Mouse (Mus musculus) forebrain, embryonic 15.5 days (tissue): ENCODE results near the gene Stx16. TPM values are rescaled to one million over a fixed set of nuclear protein-coding genes. Genes with fewer than 3 reads are reported as not detected.

Experiments
- polyA plus RNA-seq: library from polyadenylated mRNA; unstranded; fragments of >200 nt; fragmentation: Nextera tagmentation; extraction: Ambion mirVana; gene quantifications from 2 replicates; pipeline ENCODE4 v1.2.1, GENCODE M21; 2015

The Stx16 gene
- polyA plus RNA-seq, 1 experiment from 2014 or later: 17.1 TPM

Other genes starting within 250 kb of the Stx16 start
- gene Npepl1, start 34.0 kb downstream of the Stx16 start, polyA plus RNA-seq: 20.9 and 21.3 TPM in 2 replicates
- gene Gnas, start 208.0 kb downstream of the Stx16 start, polyA plus RNA-seq: 1,144 and 1,250 TPM in 2 replicates